Mouse (Mus musculus) adrenal gland, adult 18-20 months (tissue): Measurements from ENCODE around the gene Ptgfr. TPM values are rescaled to one million over a fixed set of nuclear protein-coding genes. Genes with fewer than 3 reads are reported as not detected.

ENCODE experiments used
- DNase-seq, 2 experiments: peaks; one replicate each; pipeline ENCODE4 v3.0.0; 2021 to 2022; ENCODE audit warnings: low spot score in 2 of 2
- long read RNA-seq, 2 experiments: library from polyadenylated mRNA; stranded (forward); transcript quantifications; one replicate each; pipeline ENCODE4 v2.0.0; 2021
- total RNA-seq, 2 experiments: library from RNA; stranded (reverse); gene quantifications; 1 replicate in 1 of 2; 2 replicates in 1 of 2; pipeline ENCODE4 v1.2.3; 2021

Gene Ptgfr
- 1 to 10 TPM in 1 of 2 experiments, under 1 TPM in 1; 0.27 to 1.5 TPM for total RNA-seq
- long read RNA-seq, experiment 1, full-length matches to known transcripts = 1 of 1 reads
- long read RNA-seq, experiment 1, partial matches to known transcripts = 0 of 1 reads
- long read RNA-seq, experiment 1, other reads (novel, unspliced or antisense) = 0 of 1 reads
- long read RNA-seq, experiment 2, full-length matches to known transcripts = 1 of 1 reads
- long read RNA-seq, experiment 2, partial matches to known transcripts = 0 of 1 reads
- long read RNA-seq, experiment 2, other reads (novel, unspliced or antisense) = 0 of 1 reads

DNA sequence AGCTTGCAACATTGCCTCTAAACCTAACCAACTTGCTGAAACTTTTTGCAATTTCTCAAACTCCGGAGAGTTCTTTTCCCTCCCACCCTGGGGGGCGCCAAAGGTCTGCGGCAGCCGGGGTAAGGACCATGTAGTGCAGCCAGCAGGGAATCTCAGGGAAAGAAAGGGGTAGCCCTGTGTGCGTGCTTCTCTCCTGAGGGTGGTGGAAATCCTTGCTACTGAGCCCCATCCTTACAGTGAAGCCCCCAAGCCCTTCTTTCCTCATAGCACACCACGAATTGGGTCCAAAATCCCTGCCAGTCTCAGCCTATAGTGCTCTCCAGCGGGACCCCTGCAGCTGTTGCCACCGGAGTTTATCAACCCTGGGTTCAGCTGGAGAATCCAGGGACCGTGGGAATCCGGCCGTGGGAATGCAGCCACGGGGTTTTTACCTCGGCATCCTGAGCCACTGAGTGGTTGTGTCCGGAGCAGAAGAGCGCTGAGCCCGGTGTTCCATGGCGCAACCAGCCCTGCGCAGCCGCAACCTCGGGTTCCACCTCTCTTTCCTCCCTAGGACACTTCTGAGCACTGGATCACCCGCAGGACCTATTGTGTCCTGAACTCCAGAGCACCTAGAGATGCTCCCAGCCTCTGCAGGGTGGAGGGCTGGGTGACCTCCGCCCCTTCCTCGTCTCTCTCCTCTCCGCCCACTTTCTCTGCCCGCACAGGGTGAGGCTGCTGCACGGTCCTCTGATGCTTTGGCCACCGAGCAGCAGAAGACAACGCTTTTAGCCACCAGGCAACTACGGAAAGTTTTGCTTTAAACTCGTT is at the start of gene Ptgfr:
TSS of gene Ptgfr (minus strand) at position 760 of the 810 bp plus-strand sequence.
- peak in 1 of 2 experiments; percentile 39 for DNase-seq

DNA sequence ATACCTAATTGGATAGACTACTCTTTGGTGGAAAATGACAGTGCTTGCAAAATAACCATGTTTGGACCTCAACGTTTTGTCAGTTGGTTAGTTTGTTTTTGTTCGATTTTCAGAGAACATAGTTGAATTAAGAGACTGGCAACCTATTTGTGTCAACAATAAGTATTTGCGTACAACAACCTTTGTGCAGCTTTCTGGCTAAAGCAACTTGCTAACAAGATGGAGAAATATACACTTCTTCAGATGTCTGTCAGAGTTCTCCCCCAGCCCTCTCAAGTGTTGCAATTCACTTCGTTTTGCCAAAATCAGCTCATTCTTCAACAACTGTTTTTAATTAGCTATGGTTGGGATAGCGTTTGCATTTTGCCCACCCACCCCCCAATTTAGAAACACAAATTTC is 46.5 kb upstream of the Ptgfr start:
- DNase-seq = no peak

DNA sequence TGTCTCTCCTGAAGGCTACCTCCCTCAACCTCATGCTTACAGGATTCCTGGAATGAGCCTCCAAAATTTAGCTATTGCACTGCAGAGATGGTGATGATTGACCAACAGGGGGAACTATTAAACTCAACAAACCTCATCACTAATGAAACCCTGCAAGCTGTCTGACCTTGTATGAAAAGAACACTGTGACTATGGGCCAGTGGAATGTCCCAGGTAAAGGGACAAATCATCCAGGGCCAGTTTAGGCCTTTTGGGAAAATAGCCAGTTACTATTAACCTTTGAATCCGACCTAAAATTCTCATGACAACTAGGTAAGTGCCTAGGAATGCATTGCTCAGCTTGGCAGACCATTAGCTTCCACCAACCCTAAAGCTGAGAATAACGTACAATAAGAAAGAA is 42.6 kb upstream of the Ptgfr start:
- DNase-seq = no peak

DNA sequence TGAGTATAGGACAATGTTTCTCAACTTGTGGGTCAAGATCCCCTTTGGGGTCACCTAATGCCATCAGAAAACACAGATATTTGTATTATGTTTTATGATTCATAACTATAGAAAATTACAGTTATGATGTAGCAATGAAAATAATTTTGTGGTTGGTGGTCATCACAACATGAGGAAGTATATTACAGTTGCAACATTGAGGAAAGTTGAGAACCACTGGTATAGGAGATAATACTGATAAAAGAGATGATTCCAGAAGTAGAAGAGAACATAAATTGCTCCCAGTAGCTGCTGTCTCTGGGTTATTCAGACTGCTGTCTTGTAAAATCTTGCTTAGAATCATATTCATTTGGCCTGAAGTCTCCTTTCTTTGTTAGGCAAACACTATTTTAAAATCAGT is 31.5 kb upstream of the Ptgfr start:
- DNase-seq = no peak

DNA sequence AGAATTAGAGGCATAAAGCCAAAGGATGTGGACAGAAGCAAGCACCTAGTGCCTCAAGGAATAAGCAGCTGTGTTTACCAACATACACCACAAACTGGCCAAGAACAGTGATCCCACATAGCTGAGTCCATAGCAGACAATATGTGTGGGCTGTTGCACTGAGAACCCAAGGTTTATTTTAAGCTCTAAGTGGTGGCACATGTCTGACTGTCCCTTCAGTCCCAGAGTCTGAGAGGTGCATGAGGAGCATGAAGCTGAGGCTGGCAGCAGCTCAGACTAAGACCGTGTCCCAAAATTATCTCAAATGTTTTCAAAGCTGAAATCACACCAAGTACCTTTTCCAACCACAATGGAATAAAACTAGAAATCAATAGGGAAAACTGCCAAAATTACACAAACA is 13.9 kb upstream of the Ptgfr start:
- no peak for DNase-seq

DNA sequence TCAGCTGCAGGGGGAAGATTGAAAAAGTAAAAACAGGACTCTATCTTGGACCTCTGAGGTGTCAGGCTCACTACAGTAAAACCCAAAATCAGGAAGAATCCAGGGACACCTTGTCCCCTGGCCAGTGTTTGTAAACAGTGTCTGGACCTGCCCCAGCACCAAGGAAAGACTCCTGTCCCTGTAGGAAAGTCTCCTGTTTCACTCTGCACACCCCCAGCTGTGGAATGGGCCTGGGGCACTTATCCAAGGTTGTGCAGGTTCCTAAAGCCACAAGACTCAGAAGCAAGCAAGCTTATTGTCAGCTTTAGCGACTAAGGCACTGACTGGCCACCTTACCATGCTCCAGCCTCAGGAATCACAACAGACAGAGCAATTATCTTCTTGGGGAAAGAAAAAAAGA is 13.2 kb upstream of the Ptgfr start:
- DNase-seq = no peak

DNA sequence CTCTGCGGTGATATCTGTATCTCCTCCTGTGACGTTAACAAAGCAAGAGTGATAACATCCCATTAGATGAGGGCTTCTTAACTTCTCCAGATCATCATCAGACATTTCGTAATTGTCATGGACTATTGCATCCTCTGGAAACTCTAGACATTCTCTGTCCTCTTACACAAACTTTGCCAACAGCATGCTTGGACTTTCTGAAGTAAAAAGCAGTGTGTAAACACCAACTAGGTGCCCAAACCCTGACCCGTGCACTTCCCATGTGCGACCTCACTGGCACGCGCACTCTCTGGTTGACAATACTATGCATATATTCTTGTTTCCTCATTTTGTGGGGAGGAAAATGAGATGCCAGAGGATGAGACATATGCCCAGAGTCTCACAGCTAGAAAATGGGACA is 8.9 kb upstream of the Ptgfr start:
- no peak for DNase-seq

DNA sequence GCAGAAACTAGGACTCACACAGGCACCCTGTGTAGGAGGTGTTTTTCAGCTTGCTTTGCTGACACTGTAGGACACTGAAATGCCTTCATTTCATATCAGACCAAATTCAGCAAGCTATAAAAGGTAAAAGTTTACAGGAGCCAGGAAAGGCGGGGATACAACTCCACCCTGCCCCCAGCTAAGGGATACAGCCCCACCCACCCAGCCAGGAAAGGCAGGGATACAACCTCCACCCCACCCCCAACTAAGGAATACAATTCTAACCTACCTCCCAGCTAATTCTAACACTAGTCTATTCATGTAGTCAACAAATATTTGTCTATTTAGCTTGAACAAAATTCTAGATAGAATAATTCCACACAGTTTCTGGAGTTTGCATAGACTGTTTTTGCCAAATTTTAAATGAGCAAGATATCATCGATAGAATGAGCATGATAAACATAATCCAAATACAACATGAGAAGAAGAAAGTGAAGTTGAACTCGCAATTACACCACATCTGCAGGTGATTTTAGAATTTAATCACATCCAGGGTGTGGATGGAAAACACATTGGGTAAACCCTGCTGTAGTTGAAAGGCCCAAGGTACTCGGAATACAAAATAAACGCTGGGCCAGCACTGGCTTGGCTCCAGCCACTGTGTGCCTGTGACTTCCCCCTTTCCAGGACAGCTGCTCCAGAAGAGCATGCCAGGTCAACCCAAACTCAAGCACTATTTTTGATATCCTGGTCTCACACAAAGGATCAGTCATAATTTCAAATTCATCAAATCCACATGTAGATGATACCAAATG is 7.1 kb upstream of the Ptgfr start:
- no peak for DNase-seq

DNA sequence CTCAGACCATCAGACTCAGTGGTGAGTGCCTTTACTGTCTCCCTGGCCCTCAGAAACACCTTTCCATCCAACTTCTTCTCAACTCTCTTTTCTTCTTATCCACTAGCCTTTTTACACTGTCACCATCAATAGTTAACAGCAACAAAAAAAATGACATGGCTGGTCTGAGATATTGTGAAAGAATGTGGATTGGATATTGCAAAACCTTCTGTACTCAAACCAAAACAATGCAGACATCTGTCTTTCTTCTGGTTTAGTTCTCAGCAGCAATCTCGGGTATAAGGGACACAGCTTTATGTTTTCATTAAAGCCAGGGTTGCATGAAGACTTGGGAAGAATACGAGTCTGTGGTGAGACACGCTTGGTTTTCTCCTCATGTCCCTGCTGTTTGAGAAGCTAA is 3.3 kb upstream of the Ptgfr start:
- DNase-seq = no peak

DNA sequence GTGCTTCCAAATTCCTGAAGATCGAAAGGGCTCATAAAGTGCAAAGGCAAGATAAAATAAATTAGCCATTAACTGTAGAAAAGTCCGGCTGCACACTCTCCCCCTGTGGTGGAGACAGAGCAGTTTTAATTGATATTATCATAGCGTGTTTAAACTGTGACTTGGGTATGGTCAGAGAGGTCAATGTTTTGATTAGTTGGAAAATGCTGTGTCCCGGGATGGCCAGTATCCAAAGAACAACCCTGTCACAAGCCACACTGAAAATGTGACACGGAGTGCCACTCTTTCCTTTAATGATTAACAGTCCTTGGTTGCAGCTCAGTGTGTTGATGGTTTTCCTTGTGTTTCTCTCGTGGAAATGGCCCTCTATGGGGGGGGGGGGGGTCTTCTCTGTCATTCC is 942 bp upstream of the Ptgfr start:
- DNase-seq = no peak

DNA sequence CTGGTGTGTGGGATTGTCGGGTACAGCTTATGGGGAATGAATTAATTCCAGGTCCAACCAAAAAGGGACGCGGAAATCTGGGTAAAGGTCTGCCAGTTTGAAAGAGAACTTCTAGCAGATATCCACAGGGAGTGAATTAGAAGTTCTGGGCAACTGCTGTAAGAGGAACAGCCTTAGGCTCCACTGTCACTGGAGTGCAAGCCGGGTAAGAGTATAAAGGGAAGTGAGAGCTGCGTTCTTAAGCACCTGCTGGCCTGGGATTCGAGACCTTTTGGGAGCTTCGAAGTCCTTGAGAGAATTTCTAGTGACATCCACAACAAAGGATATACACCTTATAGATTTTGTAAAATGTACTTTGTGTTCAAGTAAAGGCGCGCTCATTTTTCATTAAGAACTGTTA is 319 bp upstream of the Ptgfr start:
- no peak for DNase-seq

DNA sequence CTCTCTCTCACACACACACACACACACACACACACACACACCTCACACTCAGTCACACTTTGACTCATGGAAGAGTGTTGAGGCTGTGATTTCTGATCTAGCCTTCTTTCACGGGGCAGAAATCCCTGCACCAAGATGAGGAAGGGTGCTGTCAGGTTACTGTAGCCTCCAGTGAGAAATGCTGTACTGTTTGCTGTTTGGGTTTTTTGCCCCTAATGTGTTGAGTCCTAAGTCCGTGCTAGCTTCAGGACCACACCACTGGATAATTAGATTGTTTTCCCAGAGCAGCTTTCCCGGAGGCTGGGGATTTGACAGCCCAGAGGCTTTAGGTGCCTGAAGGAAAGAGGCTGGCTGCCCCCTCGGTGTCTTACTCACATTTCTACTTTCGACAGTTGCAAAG is 979 bp downstream of the Ptgfr start:
- DNase-seq = no peak

DNA sequence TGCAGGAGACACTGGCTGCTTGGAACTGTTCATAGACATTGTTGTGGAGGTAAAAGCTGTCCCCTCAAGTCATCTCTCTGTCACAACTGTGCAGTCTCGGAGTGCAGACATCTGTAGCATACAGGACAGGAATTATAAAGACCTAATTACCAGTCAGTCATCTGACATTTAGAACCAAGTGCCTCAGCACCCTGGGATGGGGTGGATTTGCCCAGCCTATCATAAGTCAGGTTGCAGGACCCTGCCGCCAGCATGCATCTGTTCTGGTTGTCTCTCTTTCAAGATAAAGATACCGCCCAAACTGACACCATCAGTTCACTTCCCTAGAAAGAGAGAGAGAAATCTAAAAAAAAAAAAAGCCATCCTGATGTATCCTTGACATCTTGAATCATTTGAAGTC is 1.6 kb downstream of the Ptgfr start:
- DNase-seq = no peak

DNA sequence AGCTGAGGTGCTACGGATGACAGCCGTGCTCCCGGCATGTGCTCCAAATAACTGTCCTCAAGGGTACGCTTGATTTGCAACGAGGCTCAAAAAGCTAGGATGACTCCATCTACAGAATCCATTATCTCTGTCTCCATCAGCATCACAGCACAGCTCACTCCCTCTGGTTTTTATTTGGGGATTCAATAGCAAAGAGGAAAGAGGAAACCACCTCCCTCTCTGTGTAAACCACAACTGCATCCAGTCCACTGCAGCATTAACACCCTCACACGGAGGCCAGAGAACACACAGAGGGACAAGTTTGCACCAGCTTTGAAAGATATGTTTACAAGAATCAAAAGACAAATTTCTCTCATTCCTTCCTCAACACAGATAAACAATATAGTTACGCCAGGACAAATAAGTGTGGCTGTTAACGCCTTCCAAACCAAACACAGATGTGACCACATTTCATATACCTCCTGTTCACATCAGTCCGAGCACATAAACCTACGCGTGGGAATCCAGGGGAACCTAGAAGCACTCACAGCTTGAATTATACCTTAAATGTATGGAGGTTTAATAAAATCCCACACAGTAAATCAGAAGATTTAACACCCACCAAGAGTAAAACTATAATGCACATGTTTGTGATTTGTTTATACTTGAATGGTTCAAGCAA is 9.3 kb downstream of the Ptgfr start:
- no peak for DNase-seq

DNA sequence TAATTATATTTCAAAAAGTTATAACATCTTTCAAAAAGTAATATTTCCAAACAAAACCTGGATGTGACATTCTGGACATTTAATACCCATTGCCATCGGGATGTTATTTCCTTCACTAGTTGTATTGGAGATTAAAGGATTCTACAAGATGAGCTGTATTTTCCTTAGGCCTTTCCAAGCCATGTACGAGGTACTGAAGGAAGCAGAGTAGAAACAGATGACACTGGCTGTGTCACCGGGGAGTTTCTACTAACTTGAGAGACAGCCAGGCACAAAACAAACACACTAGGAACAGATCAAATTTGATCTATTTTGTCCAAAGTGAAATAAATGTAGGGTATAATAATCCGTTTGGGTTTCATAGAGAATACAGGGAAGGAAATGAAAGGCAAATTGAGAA is 17.6 kb downstream of the Ptgfr start:
- DNase-seq = no peak

DNA sequence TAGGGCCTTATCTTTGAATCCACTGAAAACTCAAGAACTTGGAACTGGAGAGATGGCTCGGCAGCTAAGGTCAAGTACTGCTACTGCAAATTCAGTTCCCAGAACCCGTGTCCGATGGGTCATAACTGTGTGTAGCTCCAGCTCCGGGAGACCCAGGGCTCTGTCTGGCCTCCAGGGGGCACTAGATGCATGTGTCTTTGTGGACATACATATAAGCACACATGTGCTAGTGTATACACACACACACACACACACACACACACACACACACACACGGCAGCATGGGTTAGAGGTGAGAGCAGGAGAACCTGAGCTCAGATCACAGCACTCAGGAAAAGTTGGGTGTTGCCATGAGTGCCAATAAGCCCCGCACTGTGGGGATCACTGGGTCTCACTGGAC is 19.2 kb downstream of the Ptgfr start:
- peak; percentile 43 to 45 for DNase-seq

DNA sequence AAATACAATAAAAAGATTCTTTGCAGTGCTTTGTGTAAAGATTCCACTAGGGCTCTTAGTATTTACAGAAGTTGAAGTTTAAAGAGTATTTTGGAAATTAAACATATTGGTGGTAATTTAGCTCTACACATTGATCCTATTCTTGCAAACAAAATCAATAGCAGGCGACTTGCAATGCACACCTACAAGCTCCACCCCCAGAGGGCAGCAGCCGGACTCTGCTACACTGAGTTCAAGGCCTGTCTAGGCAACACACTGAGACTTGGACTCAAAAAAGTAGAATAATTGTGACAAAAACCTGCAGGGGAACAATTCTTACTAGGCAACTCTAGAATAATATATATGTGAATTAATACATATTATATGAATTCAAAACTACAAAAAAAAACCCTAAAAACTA is 28.8 kb downstream of the Ptgfr start:
- DNase-seq = no peak

DNA sequence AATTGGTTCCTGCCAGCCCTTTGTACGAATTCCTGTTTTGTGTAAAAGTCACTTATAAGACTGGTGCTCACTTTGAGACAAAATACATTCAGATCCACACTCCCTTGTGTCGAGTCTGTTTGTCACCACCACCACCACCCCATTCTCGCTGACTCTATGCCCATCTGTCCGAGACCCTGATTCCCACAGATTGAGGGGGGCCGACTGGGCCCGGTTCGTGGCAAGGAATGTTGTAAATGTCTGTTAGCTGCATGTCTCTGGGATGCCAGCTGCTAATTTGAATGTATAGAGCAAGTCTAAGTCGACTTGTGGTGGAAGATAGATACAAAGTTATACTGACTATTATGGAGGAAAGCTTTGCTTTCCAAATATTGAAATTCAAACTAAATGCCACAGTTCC is 48.8 kb downstream of the Ptgfr start:
- DNase-seq = no peak

DNA sequence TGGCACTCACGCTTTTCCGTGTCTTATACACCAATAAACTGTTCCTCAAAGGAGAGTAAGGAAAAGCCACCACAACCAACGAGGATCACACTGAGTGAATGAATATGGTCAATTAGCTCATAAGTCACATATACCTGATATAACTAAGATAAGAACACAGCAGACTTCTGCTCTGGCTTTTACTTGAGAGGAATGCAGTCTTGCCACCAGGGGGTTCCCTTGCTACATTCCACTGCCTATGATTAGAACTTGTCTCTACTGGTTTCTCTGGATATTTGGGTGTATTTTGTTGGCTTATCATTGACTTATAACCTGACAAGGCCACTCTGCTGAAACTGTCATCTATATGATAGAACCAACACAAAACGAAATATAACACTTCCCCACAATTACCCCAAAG is 62.3 kb downstream of the Ptgfr start:
- DNase-seq = no peak

DNA sequence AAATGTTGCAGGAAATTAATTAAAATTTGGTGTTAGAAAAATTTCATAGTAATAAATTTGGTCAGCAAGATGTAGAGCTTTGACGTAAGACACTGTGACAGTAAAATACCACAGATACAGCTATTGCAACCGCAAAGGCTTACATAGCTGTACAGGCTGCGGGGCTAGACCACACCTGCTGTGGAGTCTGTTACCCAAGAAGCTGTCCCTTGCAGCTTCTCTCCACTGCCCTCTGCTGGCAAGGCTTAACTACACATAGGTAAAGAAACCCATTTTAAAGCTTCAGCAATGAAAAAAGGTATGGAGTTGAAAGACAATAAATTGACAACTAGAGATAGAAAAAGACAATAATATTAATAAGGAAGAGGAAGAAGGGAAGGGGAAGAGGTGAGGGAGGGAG is 66.4 kb downstream of the Ptgfr start:
- peak; percentile 53 to 56 for DNase-seq

DNA sequence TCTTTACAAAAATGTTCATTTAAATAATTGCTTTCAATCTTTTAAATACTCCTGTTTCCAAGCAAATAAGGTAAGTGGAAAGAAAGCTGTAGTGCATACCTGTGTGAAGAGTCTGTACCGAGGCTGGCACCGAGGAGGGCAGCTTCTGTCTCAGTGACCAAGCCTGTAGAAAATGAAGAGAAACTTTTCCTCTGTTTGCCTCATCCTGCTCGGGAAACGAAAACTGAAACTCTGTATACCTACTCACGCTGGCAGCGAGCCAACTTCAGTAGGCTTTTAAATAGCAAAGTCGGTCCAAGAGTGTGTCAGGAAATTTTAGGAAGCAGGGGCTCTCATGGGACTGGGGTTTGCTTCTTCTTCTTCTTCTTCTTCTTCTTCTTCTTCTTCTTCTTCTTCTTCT is 87.7 kb downstream of the Ptgfr start, which contains the start of gene Ifi44:
TSS of gene Ifi44 (minus strand) at position 224 of the 400 bp plus-strand sequence.
- peak in 1 of 2 experiments; percentile 27 for DNase-seq
